Mouse (Mus musculus) cortical plate, adult 2 months (tissue): Measurements from ENCODE around the gene Cdca4.

Source experiments
- CTCF ChIP-seq: fragments of 200-500 bp; IDR thresholded peaks from 2 replicates; pipeline ENCODE4 v1.5.1; 2011; ENCODE audit warnings: mild to moderate bottlenecking, control low read depth, low read length; ENCODE audit not compliant: insufficient read depth; ENCODE audit errors: extremely low read depth
- POLR2A ChIP-seq: fragments of 200-500 bp; IDR thresholded peaks from 2 replicates; pipeline ENCODE4 v1.6.1; 2011; ENCODE audit warnings: mild to moderate bottlenecking, low read length, control low read depth; ENCODE audit not compliant: insufficient read depth; ENCODE audit errors: extremely low read depth

- no peak for TF ChIP-seq CTCF
- no peak for TF ChIP-seq POLR2A
Observed at GRCm38 (mm10) chr12:112854610-112855333, 25.5 kb upstream of the Cdca4 start.
